Mouse (Mus musculus) lung, adult 2 months (tissue): ENCODE results near the gene B3gnt4.

Source experiments
- CTCF ChIP-seq: fragments of 200-500 bp; IDR thresholded peaks from 2 replicates; pipeline ENCODE4 v1.5.1; 2011; ENCODE audit warnings: mild to moderate bottlenecking, low read length, control low read depth; ENCODE audit not compliant: insufficient read depth
- POLR2A ChIP-seq: fragments of 200-500 bp; IDR thresholded peaks from 2 replicates; pipeline ENCODE4 v1.6.1; 2011; ENCODE audit warnings: low read depth, mild to moderate bottlenecking, control low read depth, low read length, borderline replicate concordance; ENCODE audit errors: extremely low read depth

GRCm38 (mm10) chr5:123464638-123465037 is 45.6 kb upstream of the B3gnt4 start:
- TF ChIP-seq POLR2A, result no peak
- no peak for TF ChIP-seq CTCF
